Mouse (Mus musculus) ES-E14 (cell line): ENCODE data around the gene Gpx4. TPM values are rescaled to one million over a fixed set of nuclear protein-coding genes. Genes with fewer than 3 reads are reported as not detected.

Source experiments
- DNase-seq: peaks from one replicate; pipeline ENCODE4 v3.0.0-alpha.2; 2013; ENCODE audit warnings: low read depth, low spot score
- H3K27ac ChIP-seq: 2 replicates; pipeline ENCODE4 v1.5.1; 2012; ENCODE audit warnings: low read depth, mild to moderate bottlenecking, low read length, moderate library complexity, mixed read lengths; ENCODE audit not compliant: poor library complexity, insufficient read depth, severe bottlenecking
- H3K36me3 ChIP-seq: 2 replicates; pipeline ENCODE4 v1.6.1; 2012; ENCODE audit warnings: mild to moderate bottlenecking, low read length, moderate library complexity, mixed read lengths; ENCODE audit not compliant: control insufficient read depth, poor library complexity, insufficient read depth, severe bottlenecking
- H3K4me1 ChIP-seq, 2 experiments: fragments of 150-350 bp in 1 of 2; sonication (generic) in 1 of 2; 2 replicates each; pipeline ENCODE4 v1.6.1; 2012; ENCODE audit warnings: low read length in 2 of 2, mild to moderate bottlenecking in 1 of 2, mixed read lengths in 1 of 2; ENCODE audit not compliant: control insufficient read depth in 2 of 2, insufficient read depth in 2 of 2, poor library complexity in 1 of 2
- H3K4me3 ChIP-seq, 2 experiments: fragments of 150-350 bp in 1 of 2; sonication (generic) in 1 of 2; 2 replicates each; pipeline ENCODE4 v1.5.1; 2012; ENCODE audit warnings: low read length in 2 of 2, low read depth in 1 of 2, mild to moderate bottlenecking in 1 of 2, mixed read lengths in 1 of 2; ENCODE audit not compliant: insufficient read depth in 1 of 2, poor library complexity in 1 of 2, severe bottlenecking in 1 of 2
- H3K9ac ChIP-seq: 2 replicates; pipeline ENCODE4 v1.6.1; 2012; ENCODE audit warnings: low read depth, mild to moderate bottlenecking, low read length, mixed read lengths; ENCODE audit not compliant: poor library complexity, insufficient read depth, severe bottlenecking
- H3K9me3 ChIP-seq: fragments of 150-350 bp; sonication (generic); 2 replicates; pipeline ENCODE4 v1.6.1; 2012; ENCODE audit warnings: low read depth, mild to moderate bottlenecking, low read length; ENCODE audit not compliant: control insufficient read depth, insufficient read depth
- CHD2 ChIP-seq: IDR thresholded peaks from 2 replicates; pipeline ENCODE4 v1.6.1; 2014; ENCODE audit warnings: mild to moderate bottlenecking, low read depth, low read length, inconsistent platforms
- HCFC1 ChIP-seq: IDR thresholded peaks from 2 replicates; pipeline ENCODE4 v1.6.1; 2012; ENCODE audit warnings: low read length, inconsistent platforms, borderline replicate concordance; ENCODE audit not compliant: insufficient read depth
- MAFK ChIP-seq: IDR thresholded peaks from 2 replicates; pipeline ENCODE4 v1.6.1; 2014; ENCODE audit warnings: mild to moderate bottlenecking, low read depth, low read length, inconsistent platforms; ENCODE audit not compliant: insufficient read depth
- ZC3H11A ChIP-seq: IDR thresholded peaks from 2 replicates; pipeline ENCODE4 v1.6.1; 2012; ENCODE audit warnings: low read depth, mild to moderate bottlenecking, inconsistent platforms, low read length, borderline replicate concordance
- ZNF384 ChIP-seq: IDR thresholded peaks from 2 replicates; pipeline ENCODE4 v1.6.1; 2012; ENCODE audit warnings: low read depth, low read length, inconsistent platforms
- in situ Hi-C, 2 experiments: fragments of 600-800 bp; cut with MboI; formaldehyde crosslinking; loops; one replicate each; pipeline ENCODE4 v1.15.1; 2025; ENCODE audit warnings: low sequenced_read_pairs in 2 of 2, inconsistent platforms in 1 of 2; ENCODE audit not compliant: unreplicated experiment in 2 of 2
- total RNA-seq: library from RNA; depleted of rRNA; stranded (reverse); fragments of 300-350 nt; gene quantifications from 2 replicates; pipeline ENCODE4 v1.2.3, GENCODE M21; 2012

Gene Gpx4
- total RNA-seq, 1 experiment, result 1,456 TPM

- peaks cover 6% of the 10 kb centered on the region; the same call in 1 of the 2 replicates for H3K36me3 ChIP-seq
- no peaks in the 10 kb centered on the region for H3K9me3 ChIP-seq
- TF ChIP-seq ZC3H11A, result no peak
- TF ChIP-seq CHD2, result no peak
- no peak for TF ChIP-seq ZNF384
- no peak for TF ChIP-seq HCFC1
- no peak for TF ChIP-seq MAFK
- H3K4me1 ChIP-seq, result peaks cover 5 to 28% of the 10 kb centered on the region in 2 experiments
- in situ Hi-C loops, result no loop called here
- no peak for DNase-seq
- no peak overlapping the region for H3K9ac ChIP-seq
- H3K4me3 ChIP-seq, result peak overlapping the region; percentile 22 to 36; a peak in 2 of 4 replicates
- H3K27ac ChIP-seq, result no peak overlapping the region
Measured at GRCm38 (mm10) chr10:80014484-80015290, 32.3 kb upstream of the Gpx4 start.

GRCm38 (mm10) chr10:80015583-80015982 lies 31.4 kb upstream of the Gpx4 start:
- no peak overlapping the region for H3K4me3 ChIP-seq
- no peak overlapping the region for H3K9ac ChIP-seq
- in situ Hi-C loops, result no loop called here
- H3K9me3 ChIP-seq, result no peaks in the 10 kb centered on the region
- no peak for DNase-seq
- TF ChIP-seq CHD2 (no peak), HCFC1 (no peak), ZNF384 (no peak), MAFK (no peak), ZC3H11A (no peak)
- no peak overlapping the region for H3K27ac ChIP-seq
- H3K36me3 ChIP-seq, result peaks cover 2% of the 10 kb centered on the region; the same call in 1 of the 2 replicates
- H3K4me1 ChIP-seq, result peaks cover 5 to 32% of the 10 kb centered on the region in 2 experiments

- in situ Hi-C loops, result no loop called here
- Histone ChIP-seq H3K9ac (no peak within 1 kb of the TSS), H3K4me3 (no peak within 1 kb of the TSS), H3K4me1 (peaks cover 5 to 40% of the 10 kb centered on the region in 2 experiments), H3K36me3 (peaks cover 5% of the 10 kb centered on the region; the same call in 1 of the 2 replicates), H3K27ac (no peak within 1 kb of the TSS), H3K9me3 (no peaks in the 10 kb centered on the region)
- DNase-seq, result no peak
- TF ChIP-seq ZNF384 (no peak), MAFK (no peak), HCFC1 (no peak), ZC3H11A (no peak), CHD2 (no peak)
Measured at GRCm38 (mm10) chr10:80016511-80016910, 30.5 kb upstream of the Gpx4 start, which contains the start of gene Arhgap45. Gene Arhgap45 (plus strand): TSS chr10:80016653.

DNA sequence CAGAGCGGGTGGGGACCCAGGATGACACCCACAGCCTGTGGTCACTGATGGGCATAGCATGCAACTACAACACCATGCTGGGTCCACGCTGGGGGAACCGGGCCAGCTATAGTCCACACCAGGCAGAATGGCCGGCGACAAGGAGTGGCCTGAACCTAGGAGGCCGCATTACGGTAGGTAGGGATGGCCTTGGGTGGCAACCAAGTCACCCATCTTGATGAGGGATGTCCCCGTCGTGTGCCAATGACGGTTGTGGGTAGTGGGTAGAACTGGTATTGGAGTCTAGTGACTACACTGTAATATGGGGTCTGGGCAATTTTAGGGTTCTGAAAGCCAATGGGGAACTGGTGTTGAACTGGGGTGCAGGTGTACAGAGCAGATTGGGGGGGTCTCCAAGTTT lies 30.0 kb upstream of the Gpx4 start:
- Histone ChIP-seq H3K27ac (no peak overlapping the region), H3K4me1 (peaks cover 5 to 41% of the 10 kb centered on the region in 2 experiments), H3K36me3 (peaks cover 5% of the 10 kb centered on the region; the same call in 1 of the 2 replicates), H3K4me3 (no peak overlapping the region), H3K9ac (no peak overlapping the region), H3K9me3 (no peaks in the 10 kb centered on the region)
- TF ChIP-seq ZNF384, result no peak
- no peak for TF ChIP-seq HCFC1
- no peak for TF ChIP-seq MAFK
- no peak for TF ChIP-seq CHD2
- TF ChIP-seq ZC3H11A, result no peak
- in situ Hi-C loops, result no loop called here
- DNase-seq, result no peak
